Mouse (Mus musculus): Measurements from ENCODE around the gene Cd81. TPM values are rescaled to one million over a fixed set of nuclear protein-coding genes. Genes with fewer than 3 reads are reported as not detected.
A peak's percentile ranks its signal among the peaks of the same experiment; 100 is the strongest.

The Cd81 gene
- 282 and 291 TPM in 2 replicates for polyA plus RNA-seq (2014; fragmentation: Nextera tagmentation; extraction: Ambion mirVana)

DNA sequence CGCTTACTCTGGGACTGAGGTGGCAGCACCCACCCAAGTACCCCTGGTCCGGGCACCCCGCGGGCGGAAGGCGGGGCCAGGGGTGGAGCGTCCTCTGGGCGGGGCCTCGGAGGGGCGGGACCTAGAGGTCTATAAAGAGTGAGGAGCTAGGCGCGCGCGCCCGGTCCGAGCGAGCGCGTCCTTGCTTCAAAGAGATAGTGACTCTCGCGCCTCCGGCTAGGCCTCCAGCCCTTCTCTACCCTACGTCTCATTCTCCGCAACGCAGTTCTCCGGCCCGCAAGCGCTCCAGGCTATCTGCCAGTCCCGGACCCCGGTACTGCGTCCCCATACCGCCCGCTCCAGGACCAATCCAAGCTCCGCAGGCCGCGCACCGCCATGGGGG is at the start of gene Cd81:
TSS of gene Cd81 (plus strand) at position 114 of the 382 bp plus-strand sequence.
- under 1% methylated on average over 36 of the region's 37 CpGs for WGBS
- peak; percentile 89 for DNase-seq (ENCODE audit: low spot score)
- no peaks in the 10 kb centered on the region for H3K27me3 ChIP-seq (ENCODE audit: control insufficient read depth, insufficient read depth, low read length)
- peak within 1 kb of the TSS; percentile 72; the same call in 1 of the 2 replicates for H3K27ac ChIP-seq (ENCODE audit: low read depth, low read length)
- H3K9ac ChIP-seq (ENCODE audit: low read length) = peak within 1 kb of the TSS; percentile 90
- ATAC-seq (ENCODE audit: insufficient read depth, low FRiP score, low TSS enrichment) = peak; percentile 91
- no peaks in the 10 kb centered on the region for H3K36me3 ChIP-seq (ENCODE audit: control insufficient read depth, insufficient read depth, low read length)
- H3K4me1 ChIP-seq (ENCODE audit: control insufficient read depth, insufficient read depth, low read length) = peaks cover 13% of the 10 kb centered on the region
- peak within 1 kb of the TSS; percentile 94 for H3K4me2 ChIP-seq (ENCODE audit: low read depth)
- no peaks in the 10 kb centered on the region for H3K9me3 ChIP-seq (ENCODE audit: control insufficient read depth, low read length)
- H3K4me3 ChIP-seq (ENCODE audit: low read depth, low read length) = peak within 1 kb of the TSS; percentile 90

- Histone ChIP-seq H3K9me3 (ENCODE audit: control insufficient read depth, low read length) (no peaks in the 10 kb centered on the region), H3K4me2 (ENCODE audit: low read depth) (no peak within 1 kb of the TSS), H3K4me3 (ENCODE audit: low read depth, low read length) (no peak within 1 kb of the TSS), H3K4me1 (ENCODE audit: control insufficient read depth, insufficient read depth, low read length) (no peaks in the 10 kb centered on the region), H3K27me3 (ENCODE audit: control insufficient read depth, insufficient read depth, low read length) (no peaks in the 10 kb centered on the region), H3K9ac (ENCODE audit: low read length) (no peak within 1 kb of the TSS; the same call in 1 of the 2 replicates), H3K36me3 (ENCODE audit: control insufficient read depth, insufficient read depth, low read length) (no peaks in the 10 kb centered on the region), H3K27ac (ENCODE audit: low read depth, low read length) (0 out of 2 replicates have a peak within 1 kb of the TSS, but pooled peaks have one; percentile 14)
- DNase-seq (ENCODE audit: low spot score) = peak; percentile 4
- ATAC-seq (ENCODE audit: insufficient read depth, low FRiP score, low TSS enrichment) = no peak
- WGBS = 73% methylated on average over 4 of the region's 4 CpGs
Measured at GRCm38 (mm10) chr7:143004727-143005343, 47.7 kb upstream of the Cd81 start, which contains the start of gene Tspan32. Gene Tspan32, plus strand, starts transcription at chr7:143005046.

DNA sequence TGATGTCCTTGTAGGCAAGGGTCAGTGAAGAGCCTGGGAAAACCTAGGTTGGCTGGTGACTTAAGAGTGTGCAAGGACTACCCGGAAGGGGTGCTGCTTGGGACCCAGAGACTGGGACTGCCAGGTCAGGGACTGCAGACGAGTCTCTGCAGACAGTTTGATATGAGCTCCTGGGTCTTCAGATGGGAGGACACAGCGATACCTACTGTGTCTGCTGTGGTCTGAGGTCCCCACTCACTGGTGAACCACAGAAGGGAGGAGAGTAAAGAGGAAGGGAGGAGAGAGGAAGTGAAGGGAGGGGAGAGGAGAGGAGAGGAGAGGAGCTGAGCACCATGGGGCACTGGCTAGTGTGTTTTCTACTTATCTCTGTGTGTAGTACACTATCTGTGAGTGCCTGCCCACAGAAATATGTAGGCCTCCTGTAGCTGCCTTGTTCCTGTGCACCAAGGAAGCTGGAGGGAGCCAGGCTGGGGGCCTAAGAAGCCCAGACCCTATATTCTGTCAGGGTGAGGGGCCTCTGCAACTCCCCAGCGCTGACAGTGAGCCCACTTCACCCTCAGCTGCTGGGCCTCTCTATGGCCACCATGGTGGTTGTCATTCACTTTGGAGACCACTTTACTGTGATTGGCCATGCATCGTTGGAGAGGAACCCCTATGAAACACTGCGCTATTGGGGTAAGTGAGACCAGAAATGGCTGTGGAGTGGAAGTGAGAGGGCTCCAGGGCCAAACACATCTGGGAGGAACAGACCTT is 47.0 kb upstream of the Cd81 start:
- peak; percentile 7 for DNase-seq (ENCODE audit: low spot score)

DNA sequence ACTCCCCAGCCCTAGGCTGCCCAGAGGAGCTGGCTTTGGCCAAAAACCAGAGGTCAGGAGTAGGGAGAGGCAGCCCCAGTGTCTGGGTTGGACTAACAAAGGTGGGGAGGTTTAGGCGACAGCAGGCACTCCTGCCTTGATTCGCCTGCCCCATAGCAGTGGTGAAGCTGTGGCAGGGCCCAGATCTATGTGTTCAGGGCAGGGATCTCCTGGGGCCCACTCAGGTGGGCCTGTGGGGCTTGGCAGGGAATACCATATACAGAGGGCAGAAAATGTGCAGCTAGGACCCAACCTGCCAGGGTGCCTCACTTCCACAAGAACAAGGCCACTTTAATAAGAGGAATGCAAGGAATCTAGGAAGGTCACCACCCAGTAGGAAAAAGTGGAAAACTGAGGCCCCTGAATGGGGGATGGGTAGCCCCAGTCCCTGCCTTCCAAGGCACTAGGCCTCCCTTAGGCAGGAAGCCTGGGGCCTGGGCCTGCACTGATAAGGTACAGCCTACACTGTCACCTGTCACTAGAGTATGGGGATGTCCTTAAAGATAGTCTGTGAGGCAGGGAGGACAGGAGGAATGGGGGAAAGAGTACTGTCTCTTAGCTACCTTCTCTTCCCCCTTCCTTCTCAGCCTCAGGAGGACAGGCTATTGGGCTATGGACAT is 46.3 kb upstream of the Cd81 start:
- H3K27ac ChIP-seq (ENCODE audit: low read depth, low read length) = no peak overlapping the region
- no peak overlapping the region for H3K4me2 ChIP-seq (ENCODE audit: low read depth)
- no peak overlapping the region for H3K4me3 ChIP-seq (ENCODE audit: low read depth, low read length)
- no peaks in the 10 kb centered on the region for H3K36me3 ChIP-seq (ENCODE audit: control insufficient read depth, insufficient read depth, low read length)
- H3K4me1 ChIP-seq (ENCODE audit: control insufficient read depth, insufficient read depth, low read length) = no peaks in the 10 kb centered on the region
- ATAC-seq (ENCODE audit: insufficient read depth, low FRiP score, low TSS enrichment) (no peak), DNase-seq (ENCODE audit: low spot score) (peak; percentile 8)
- 93% methylated on average over 2 of the region's 2 CpGs for WGBS
- no peaks in the 10 kb centered on the region for H3K27me3 ChIP-seq (ENCODE audit: control insufficient read depth, insufficient read depth, low read length)
- H3K9me3 ChIP-seq (ENCODE audit: control insufficient read depth, low read length) = no peaks in the 10 kb centered on the region
- peak overlapping the region; percentile 26; the same call in 1 of the 2 replicates for H3K9ac ChIP-seq (ENCODE audit: low read length)

More for the DNA sequence above, 47.0 kb upstream of the Cd81 start:
- Histone ChIP-seq H3K27ac (ENCODE audit: low read depth, low read length) (0 out of 2 replicates have a peak overlapping the region, but pooled peaks have one; percentile 14), H3K27me3 (ENCODE audit: control insufficient read depth, insufficient read depth, low read length) (no peaks in the 10 kb centered on the region), H3K36me3 (ENCODE audit: control insufficient read depth, insufficient read depth, low read length) (no peaks in the 10 kb centered on the region), H3K4me3 (ENCODE audit: low read depth, low read length) (no peak overlapping the region), H3K9ac (ENCODE audit: low read length) (no peak overlapping the region; the same call in 1 of the 2 replicates), H3K9me3 (ENCODE audit: control insufficient read depth, low read length) (no peaks in the 10 kb centered on the region), H3K4me1 (ENCODE audit: control insufficient read depth, insufficient read depth, low read length) (no peaks in the 10 kb centered on the region), H3K4me2 (ENCODE audit: low read depth) (no peak overlapping the region)
- ATAC-seq (ENCODE audit: insufficient read depth, low FRiP score, low TSS enrichment) = no peak
- WGBS = 87% methylated on average over 6 of the region's 6 CpGs

GRCm38 (mm10) chr7:143006756-143007598 is 45.6 kb upstream of the Cd81 start:
- Histone ChIP-seq H3K36me3 (ENCODE audit: control insufficient read depth, insufficient read depth, low read length) (no peaks in the 10 kb centered on the region), H3K4me3 (ENCODE audit: low read depth, low read length) (no peak overlapping the region), H3K4me2 (ENCODE audit: low read depth) (peak overlapping the region; percentile 14; the same call in 1 of the 2 replicates), H3K4me1 (ENCODE audit: control insufficient read depth, insufficient read depth, low read length) (0 out of 2 replicates have a peak, but pooled peaks cover under 1% of the 10 kb centered on the region), H3K27ac (ENCODE audit: low read depth, low read length) (no peak overlapping the region), H3K9me3 (ENCODE audit: control insufficient read depth, low read length) (no peaks in the 10 kb centered on the region), H3K9ac (ENCODE audit: low read length) (no peak overlapping the region; the same call in 1 of the 2 replicates), H3K27me3 (ENCODE audit: control insufficient read depth, insufficient read depth, low read length) (no peaks in the 10 kb centered on the region)
- DNase-seq (ENCODE audit: low spot score) (peak; percentile 9), ATAC-seq (ENCODE audit: insufficient read depth, low FRiP score, low TSS enrichment) (no peak)
- 94% methylated on average over 8 of the region's 8 CpGs for WGBS

- Histone ChIP-seq H3K4me1 (ENCODE audit: control insufficient read depth, insufficient read depth, low read length) (0 out of 2 replicates have a peak, but pooled peaks cover 5% of the 10 kb centered on the region), H3K36me3 (ENCODE audit: control insufficient read depth, insufficient read depth, low read length) (no peaks in the 10 kb centered on the region), H3K27me3 (ENCODE audit: control insufficient read depth, insufficient read depth, low read length) (no peaks in the 10 kb centered on the region), H3K27ac (ENCODE audit: low read depth, low read length) (peak overlapping the region; percentile 65), H3K4me3 (ENCODE audit: low read depth, low read length) (no peak overlapping the region), H3K9ac (ENCODE audit: low read length) (peak overlapping the region; percentile 24; the same call in 1 of the 2 replicates), H3K9me3 (ENCODE audit: control insufficient read depth, low read length) (no peaks in the 10 kb centered on the region), H3K4me2 (ENCODE audit: low read depth) (peak overlapping the region; percentile 14)
- peak; percentile 91 for DNase-seq (ENCODE audit: low spot score)
- ATAC-seq (ENCODE audit: insufficient read depth, low FRiP score, low TSS enrichment) = peak; percentile 78
- 42% methylated on average over 17 of the region's 17 CpGs for WGBS
Measured at GRCm38 (mm10) chr7:143007599-143008369, 44.8 kb upstream of the Cd81 start.

DNA sequence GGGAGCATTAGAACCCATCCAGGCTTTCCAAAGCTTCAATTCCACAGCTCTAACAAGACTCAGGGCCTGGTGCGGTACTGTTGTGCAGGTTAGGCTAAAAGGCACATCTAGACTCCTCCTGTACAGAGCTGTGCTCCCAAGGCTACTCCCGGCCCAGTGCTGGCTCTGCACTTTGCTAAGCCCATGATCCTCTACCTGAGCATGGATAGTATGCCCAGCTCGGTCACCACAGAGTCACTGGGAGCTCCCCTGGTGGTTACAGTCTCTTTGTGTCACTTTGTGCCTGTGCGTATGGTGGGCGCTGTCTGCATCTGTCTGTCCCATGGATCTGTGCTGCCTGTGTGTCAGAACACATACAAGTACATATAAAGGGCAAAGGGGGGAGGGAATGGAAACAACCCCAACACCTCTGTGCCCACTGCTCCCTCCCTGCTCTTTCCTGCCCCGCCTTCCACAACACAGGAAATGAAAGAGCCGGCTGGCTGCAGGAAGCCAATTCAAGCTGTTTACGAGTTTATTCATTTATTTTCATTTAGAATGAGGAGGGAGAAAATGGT is 44.1 kb upstream of the Cd81 start:
- Histone ChIP-seq H3K4me2 (ENCODE audit: low read depth) (0 out of 2 replicates have a peak overlapping the region, but pooled peaks have one; percentile 2), H3K27me3 (ENCODE audit: control insufficient read depth, insufficient read depth, low read length) (no peaks in the 10 kb centered on the region), H3K4me3 (ENCODE audit: low read depth, low read length) (no peak overlapping the region), H3K9me3 (ENCODE audit: control insufficient read depth, low read length) (no peaks in the 10 kb centered on the region), H3K9ac (ENCODE audit: low read length) (no peak overlapping the region), H3K27ac (ENCODE audit: low read depth, low read length) (peak overlapping the region; percentile 65), H3K36me3 (ENCODE audit: control insufficient read depth, insufficient read depth, low read length) (no peaks in the 10 kb centered on the region), H3K4me1 (ENCODE audit: control insufficient read depth, insufficient read depth, low read length) (0 out of 2 replicates have a peak, but pooled peaks cover 5% of the 10 kb centered on the region)
- ATAC-seq (ENCODE audit: insufficient read depth, low FRiP score, low TSS enrichment) (peak; percentile 33; the same call in 1 of the 2 replicates), DNase-seq (ENCODE audit: low spot score) (no peak)
- WGBS = 57% methylated on average over 8 of the region's 8 CpGs

Measured in neural tube, embryonic 11.5 days (tissue).